Mouse (Mus musculus) hindbrain, embryonic 15.5 days (tissue): ENCODE results near the gene Kif5c. TPM values are rescaled to one million over a fixed set of nuclear protein-coding genes. Genes with fewer than 3 reads are reported as not detected.

Experiments
- ATAC-seq: fragments of 200-750 bp; cut with Nextera tagmentation; 2 replicates; pipeline ENCODE4 v1.8.0; 2017; ENCODE audit warnings: low read depth, moderate number of reproducible peaks, moderate TSS enrichment; ENCODE audit not compliant: low FRiP score
- H3K27ac ChIP-seq: fragments of 300-500 bp; sonication (generic); replicated peaks from 2 replicates; pipeline ENCODE4 v1.5.1; 2015; ENCODE audit warnings: mild to moderate bottlenecking, inconsistent platforms
- H3K27me3 ChIP-seq: fragments of 300-500 bp; sonication (generic); 2 replicates; pipeline ENCODE4 v1.6.1; 2015; ENCODE audit warnings: control low read depth, inconsistent platforms
- H3K36me3 ChIP-seq: fragments of 300-500 bp; sonication (generic); 2 replicates; pipeline ENCODE4 v1.6.1; 2015; ENCODE audit warnings: control low read depth, inconsistent platforms
- H3K4me1 ChIP-seq: fragments of 300-500 bp; sonication (generic); replicated peaks from 2 replicates; pipeline ENCODE4 v1.6.1; 2015; ENCODE audit warnings: control low read depth, inconsistent platforms
- H3K4me2 ChIP-seq: fragments of 300-500 bp; sonication (generic); 2 replicates; pipeline ENCODE4 v1.6.1; 2015; ENCODE audit warnings: moderate library complexity, mild to moderate bottlenecking, inconsistent platforms
- H3K4me3 ChIP-seq: fragments of 300-500 bp; sonication (generic); 2 replicates; pipeline ENCODE4 v1.5.1; 2015; ENCODE audit warnings: mild to moderate bottlenecking, inconsistent platforms
- H3K9ac ChIP-seq: fragments of 300-500 bp; sonication (generic); 2 replicates; pipeline ENCODE4 v1.6.1; 2015; ENCODE audit warnings: inconsistent platforms
- H3K9me3 ChIP-seq: fragments of 300-500 bp; sonication (generic); 2 replicates; pipeline ENCODE4 v1.6.1; 2016; ENCODE audit warnings: control low read depth, inconsistent platforms
- WGBS: fragments of 180-500 bp; shearing (Covaris S2); methylation state at CpG from one replicate; pipeline ENCODE4 v1.1.7; 2015; 5-methylcytosine and 5-hydroxymethylcytosine counted together
- polyA plus RNA-seq: library from polyadenylated mRNA; unstranded; fragments of >200 nt; fragmentation: Nextera tagmentation; extraction: Ambion mirVana; gene quantifications from 2 replicates; pipeline ENCODE4 v1.2.1, GENCODE M21; 2015

The Kif5c gene
- polyA plus RNA-seq, 1 experiment from 2014 or later = 188 TPM

DNA sequence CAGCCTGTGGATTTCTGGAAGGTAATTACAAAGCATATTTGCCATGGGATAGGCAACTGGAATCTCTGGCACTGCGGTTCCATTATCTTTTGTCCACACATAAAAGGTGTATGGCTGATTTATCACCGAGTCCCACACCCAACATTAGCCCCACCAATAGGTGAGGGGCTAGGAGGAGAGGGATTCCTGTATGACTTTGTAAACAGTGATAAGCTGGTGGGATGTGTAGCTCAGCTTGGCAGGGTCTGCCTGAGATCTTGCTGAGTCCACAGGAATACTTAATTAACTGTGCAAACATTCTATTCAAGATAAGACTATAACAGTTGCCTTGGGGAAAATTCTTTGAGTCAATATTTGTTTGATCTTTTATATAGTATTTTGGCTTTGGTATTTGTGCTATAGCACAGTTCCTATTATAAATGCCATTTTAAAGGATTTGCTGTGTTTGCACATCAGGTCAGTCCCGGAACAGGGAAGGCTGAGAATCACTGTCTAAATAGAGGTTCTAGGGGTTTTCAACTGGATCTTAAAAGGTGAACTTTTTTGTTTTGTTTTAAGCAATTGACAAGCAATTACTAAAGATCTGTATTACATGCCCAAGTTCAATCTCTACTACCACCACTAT, 196.7 kb downstream of the Kif5c start:
- H3K4me3 ChIP-seq = no peak overlapping the region
- no peak overlapping the region for H3K9ac ChIP-seq
- no peaks in the 10 kb centered on the region for H3K36me3 ChIP-seq
- no peaks in the 10 kb centered on the region for H3K9me3 ChIP-seq
- WGBS = 81% methylated on average over 3 of the region's 3 CpGs
- no peaks in the 10 kb centered on the region for H3K27me3 ChIP-seq
- no peak overlapping the region for H3K27ac ChIP-seq
- H3K4me1 ChIP-seq = peaks cover 6% of the 10 kb centered on the region
- ATAC-seq = no peak
- H3K4me2 ChIP-seq = no peak overlapping the region

DNA sequence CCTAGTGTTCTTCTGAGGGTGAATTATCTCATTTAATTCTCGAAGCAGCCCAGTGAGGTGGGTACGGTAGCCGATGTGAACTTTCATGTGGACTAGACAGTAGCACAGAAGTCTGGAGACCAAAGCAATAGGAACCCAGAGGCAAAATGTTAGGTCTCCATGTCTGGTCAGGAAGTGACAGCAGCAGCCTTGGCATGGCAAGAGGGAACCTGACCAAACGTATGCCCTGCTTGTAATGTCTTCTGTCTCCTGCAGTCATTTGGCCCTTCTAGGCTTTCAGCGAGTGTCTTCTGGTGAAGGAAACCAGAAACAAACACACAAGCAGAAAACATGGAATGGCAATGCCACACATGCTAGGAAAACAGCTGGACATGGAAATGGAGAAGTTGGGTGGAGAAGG, 197.5 kb downstream of the Kif5c start:
- Histone ChIP-seq H3K4me1 (peaks cover 5% of the 10 kb centered on the region), H3K9me3 (no peaks in the 10 kb centered on the region), H3K9ac (no peak overlapping the region), H3K4me2 (no peak overlapping the region), H3K36me3 (no peaks in the 10 kb centered on the region), H3K27ac (no peak overlapping the region), H3K27me3 (no peaks in the 10 kb centered on the region), H3K4me3 (no peak overlapping the region)
- ATAC-seq = no peak
- 95% methylated on average over 5 of the region's 5 CpGs for WGBS

DNA sequence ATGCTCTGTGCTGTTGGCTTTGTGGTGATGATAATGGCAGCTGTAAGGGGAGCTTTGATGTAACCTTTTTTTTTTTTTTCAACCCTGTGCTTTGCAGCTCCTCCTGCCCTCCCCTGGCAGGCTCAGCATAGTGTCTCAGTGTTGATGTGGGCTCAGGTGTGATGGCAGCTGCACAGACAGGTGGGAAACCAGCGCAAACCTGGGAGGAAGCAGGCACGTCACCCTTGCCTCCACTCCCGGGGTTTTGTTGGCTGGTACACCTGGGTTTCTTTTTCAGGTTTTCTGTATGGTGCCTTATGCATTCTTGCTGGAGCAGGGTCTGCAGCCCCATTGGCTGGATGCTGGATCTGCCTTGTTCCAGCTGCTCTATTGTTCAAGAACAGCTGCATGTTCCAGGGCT, 198.1 kb downstream of the Kif5c start:
- Histone ChIP-seq H3K4me3 (no peak overlapping the region), H3K4me2 (no peak overlapping the region), H3K9me3 (no peaks in the 10 kb centered on the region), H3K27ac (no peak overlapping the region), H3K27me3 (no peaks in the 10 kb centered on the region), H3K9ac (no peak overlapping the region), H3K4me1 (no peaks in the 10 kb centered on the region; the same call in 1 of the 2 replicates), H3K36me3 (no peaks in the 10 kb centered on the region)
- 88% methylated on average over 3 of the region's 3 CpGs for WGBS
- ATAC-seq = no peak

DNA sequence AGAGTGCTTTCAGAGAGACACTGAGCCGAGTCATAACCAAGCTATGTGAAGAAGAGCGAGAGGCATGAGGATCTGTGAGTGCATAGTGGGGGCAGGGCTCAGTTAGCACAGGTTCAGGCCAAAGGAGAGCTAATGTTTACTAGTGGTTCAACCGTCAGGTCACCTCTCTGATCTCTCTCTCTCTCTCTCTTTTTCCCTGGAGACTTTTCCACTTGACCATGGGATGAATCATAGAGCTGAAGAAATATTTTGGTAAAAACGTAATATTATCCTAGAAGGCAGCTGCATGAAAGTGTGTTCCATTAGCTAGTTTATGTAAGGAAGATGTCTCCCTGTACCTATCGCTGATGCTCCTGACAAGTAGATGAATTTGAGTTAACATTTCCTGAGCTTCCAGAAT, 199.0 kb downstream of the Kif5c start:
- Histone ChIP-seq H3K27ac (no peak overlapping the region), H3K4me2 (no peak overlapping the region), H3K9me3 (no peaks in the 10 kb centered on the region), H3K9ac (no peak overlapping the region), H3K36me3 (no peaks in the 10 kb centered on the region), H3K4me3 (no peak overlapping the region), H3K27me3 (no peaks in the 10 kb centered on the region), H3K4me1 (no peaks in the 10 kb centered on the region)
- 89% methylated on average over 5 of the region's 5 CpGs for WGBS
- ATAC-seq = no peak

DNA sequence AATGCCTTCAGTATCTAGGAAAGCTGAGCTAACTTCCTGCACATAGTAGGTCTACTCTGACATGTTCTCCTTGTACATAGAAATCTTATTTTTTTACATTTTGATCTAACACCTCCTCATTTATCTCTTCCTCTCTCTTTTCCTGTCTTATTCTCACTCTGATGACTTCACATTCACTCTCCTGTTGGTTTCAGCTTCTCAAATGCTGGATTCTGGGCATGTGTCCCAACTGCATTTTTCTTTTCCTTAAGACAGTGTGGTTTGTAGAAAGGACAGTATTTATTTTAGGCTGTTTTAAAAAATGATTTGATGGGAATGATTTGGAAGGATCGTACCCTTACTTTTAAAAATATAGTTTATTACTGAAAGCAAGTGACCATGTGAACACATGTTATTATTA, 203.2 kb downstream of the Kif5c start:
- WGBS = 91% methylated on average over 1 of the region's 1 CpGs

More for the DNA sequence above, 203.2 kb downstream of the Kif5c start:
- Histone ChIP-seq H3K4me3 (no peak overlapping the region), H3K4me1 (no peaks in the 10 kb centered on the region), H3K9ac (no peak overlapping the region), H3K9me3 (no peaks in the 10 kb centered on the region), H3K27ac (no peak overlapping the region), H3K27me3 (no peaks in the 10 kb centered on the region), H3K4me2 (no peak overlapping the region), H3K36me3 (no peaks in the 10 kb centered on the region)
- no peak for ATAC-seq

Other genes with a start within 250 kb of the Kif5c start
- 10.0 and 10.3 TPM in 2 replicates for gene Epc2, start 167.8 kb upstream of the Kif5c start, polyA plus RNA-seq
- 12.0 and 12.8 TPM in 2 replicates for gene Lypd6b, start 168.4 kb downstream of the Kif5c start, polyA plus RNA-seq